Mouse (Mus musculus) splenic B cell, adult 2 months (primary cell): ENCODE measurements around the gene Zfp414.

Experiments used
- DNase-seq: peaks from one replicate; pipeline ENCODE4 v3.0.0-alpha.2; 2011; ENCODE audit warnings: low read depth, low spot score
- H3K27me3 ChIP-seq: 2 replicates; pipeline ENCODE4 v1.6.1; 2012; ENCODE audit warnings: mild to moderate bottlenecking, low read length, moderate library complexity, mixed read lengths; ENCODE audit not compliant: control insufficient read depth, poor library complexity, insufficient read depth, severe bottlenecking
- H3K36me3 ChIP-seq: 2 replicates; pipeline ENCODE4 v1.6.1; 2012; ENCODE audit warnings: mild to moderate bottlenecking, low read length, moderate library complexity, mixed read lengths; ENCODE audit not compliant: control insufficient read depth, poor library complexity, insufficient read depth, severe bottlenecking

Gene Zfp414

DNA sequence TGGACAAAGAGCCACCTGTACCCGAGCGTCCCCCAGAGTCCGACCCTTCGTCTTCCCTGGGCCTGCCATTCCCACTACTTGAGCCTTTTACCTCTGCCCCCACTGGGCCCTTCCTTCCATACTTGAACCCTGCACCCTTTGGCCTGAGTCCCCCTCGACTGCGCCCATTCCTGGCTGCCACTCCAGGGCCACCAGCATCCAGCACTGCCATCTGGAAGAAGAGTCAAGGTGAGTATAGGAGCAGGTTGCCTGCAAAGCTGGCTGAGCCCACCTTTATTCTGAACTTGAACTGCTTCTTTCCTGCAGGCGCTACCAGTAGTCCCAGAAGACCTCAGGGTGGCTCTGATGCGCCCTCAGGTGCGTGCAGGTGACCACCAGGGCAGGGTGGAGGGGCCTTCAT lies 2.3 kb downstream of the Zfp414 start:
- peaks cover 4% of the 10 kb centered on the region; the same call in 1 of the 2 replicates for H3K36me3 ChIP-seq
- H3K27me3 ChIP-seq = no peaks in the 10 kb centered on the region
- no peak for DNase-seq

DNA sequence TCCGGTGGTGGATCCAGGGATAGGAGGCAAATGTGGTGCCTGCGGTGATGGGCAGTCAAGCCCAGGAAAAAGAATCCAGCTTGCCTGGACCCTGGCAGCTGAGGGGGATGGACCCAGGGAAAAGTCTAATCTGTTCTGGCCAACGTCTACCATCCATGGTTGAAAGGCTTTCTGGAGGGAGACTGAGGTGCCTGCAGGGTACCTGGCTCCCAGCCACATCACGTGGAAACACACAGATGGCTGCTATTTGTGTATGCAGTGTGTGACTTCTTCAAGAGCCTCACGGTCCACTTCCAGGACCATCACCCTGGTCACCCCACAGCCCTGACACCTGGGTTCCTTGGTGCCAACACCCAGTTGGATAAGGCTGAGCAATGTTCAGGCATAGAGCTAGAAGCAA lies 2.9 kb downstream of the Zfp414 start:
- Histone ChIP-seq H3K36me3 (peaks cover 4% of the 10 kb centered on the region; the same call in 1 of the 2 replicates), H3K27me3 (no peaks in the 10 kb centered on the region)
- no peak for DNase-seq

DNA sequence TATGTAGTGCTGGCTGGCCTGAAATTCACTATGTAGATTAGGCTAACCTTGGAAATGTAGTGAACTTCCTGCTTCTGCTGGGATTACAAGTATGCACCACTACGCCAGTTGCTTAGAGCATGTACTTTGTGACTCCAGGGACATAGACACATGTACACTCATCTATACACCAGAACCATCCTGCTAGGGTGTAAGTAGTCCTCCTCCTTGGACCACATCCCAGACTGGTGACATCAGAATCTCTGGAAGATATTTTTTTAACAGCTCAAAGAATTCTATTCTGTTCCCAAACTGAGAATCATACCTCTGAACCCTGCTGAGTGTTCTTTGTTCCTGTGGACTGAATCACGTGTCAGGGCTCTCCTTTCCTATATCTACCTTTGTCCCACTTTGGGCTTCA lies 8.1 kb downstream of the Zfp414 start:
- Histone ChIP-seq H3K27me3 (no peaks in the 10 kb centered on the region), H3K36me3 (no peaks in the 10 kb centered on the region)
- DNase-seq = no peak

DNA sequence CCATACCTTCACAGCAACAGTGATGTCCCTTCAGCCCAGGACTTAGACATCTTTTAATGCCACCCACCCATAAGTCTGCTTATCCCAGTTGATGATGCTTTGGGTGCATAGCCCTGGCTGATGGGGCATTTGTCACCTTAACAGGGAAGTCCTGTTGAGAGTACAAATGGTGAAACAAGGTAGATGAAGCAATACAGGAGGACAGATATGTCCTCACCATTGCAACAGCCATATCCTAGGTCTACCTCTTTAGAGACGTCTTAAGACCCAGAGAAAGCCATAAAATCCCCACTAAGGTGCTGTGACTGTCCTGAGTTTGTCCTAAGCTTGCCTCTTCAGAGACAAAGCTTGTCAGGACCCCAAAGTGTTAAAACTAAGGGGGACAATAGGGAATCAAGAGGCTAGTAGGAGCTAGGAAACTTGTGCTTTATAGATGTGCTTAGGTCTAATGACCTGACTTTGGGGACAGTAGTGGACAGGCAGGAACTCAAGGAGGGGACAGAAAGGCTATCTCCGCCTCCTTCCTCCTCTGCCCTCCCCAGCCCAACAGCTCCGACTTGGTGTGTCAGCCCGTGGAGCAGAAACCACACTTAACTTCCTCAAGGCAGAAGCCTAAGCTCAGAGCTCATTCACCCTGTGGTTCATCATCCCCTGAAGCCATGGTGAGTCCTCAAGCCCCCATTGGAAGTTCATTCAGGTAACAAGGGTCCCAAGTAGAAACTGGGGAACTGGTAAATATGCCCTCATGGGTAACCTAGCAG lies 8.8 kb downstream of the Zfp414 start, which contains the start of gene Pram1:
Gene Pram1 (plus strand): TSS at position 541 of the 761 bp plus-strand sequence.
- Histone ChIP-seq H3K36me3 (no peaks in the 10 kb centered on the region), H3K27me3 (no peaks in the 10 kb centered on the region)
- no peak for DNase-seq

GRCm38 (mm10) chr17:33639743-33640142 lies 10.9 kb downstream of the Zfp414 start:
- no peaks in the 10 kb centered on the region for H3K27me3 ChIP-seq
- H3K36me3 ChIP-seq = no peaks in the 10 kb centered on the region
- no peak for DNase-seq

DNA sequence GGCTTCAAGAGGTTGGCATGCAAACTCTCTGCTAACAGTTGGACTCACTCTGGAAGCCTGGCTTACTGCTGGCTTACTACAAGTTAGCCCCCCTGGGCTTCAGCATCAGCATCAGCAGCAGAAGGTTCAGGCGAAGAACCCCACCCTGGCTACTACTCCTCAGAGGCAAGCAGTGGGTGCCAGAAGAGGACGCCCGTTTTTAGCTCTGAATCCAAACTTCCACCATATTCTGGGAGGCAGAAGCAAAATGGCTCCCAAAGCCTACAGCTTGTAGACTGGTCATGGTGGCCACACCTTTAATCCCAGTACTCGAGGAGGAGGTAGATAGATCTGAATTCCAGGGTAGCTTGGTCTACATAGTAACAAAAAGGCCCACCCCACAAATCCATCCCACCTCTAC lies 15.2 kb downstream of the Zfp414 start:
- no peaks in the 10 kb centered on the region for H3K27me3 ChIP-seq
- H3K36me3 ChIP-seq = peaks cover 8% of the 10 kb centered on the region
- DNase-seq = no peak

DNA sequence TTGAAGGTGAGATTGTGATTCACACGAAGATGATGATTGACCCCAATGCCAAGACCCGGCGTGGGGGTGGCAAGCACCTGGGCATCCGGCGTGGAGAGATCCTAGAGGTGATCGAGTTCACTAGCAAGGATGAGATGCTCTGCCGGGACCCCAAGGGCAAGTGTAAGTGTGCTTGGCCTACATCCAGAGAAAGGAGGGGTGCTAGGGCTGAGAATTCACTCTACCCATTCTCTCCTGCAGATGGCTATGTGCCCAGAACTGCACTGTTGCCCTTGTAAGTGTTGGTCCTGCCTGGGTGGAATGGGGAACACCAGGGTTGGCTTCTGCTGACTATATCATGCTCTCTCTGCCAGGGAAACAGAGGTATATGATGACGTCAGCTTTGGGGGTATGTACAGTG lies 16.2 kb downstream of the Zfp414 start:
- H3K36me3 ChIP-seq = peaks cover 8% of the 10 kb centered on the region
- H3K27me3 ChIP-seq = no peaks in the 10 kb centered on the region
- DNase-seq = no peak

DNA sequence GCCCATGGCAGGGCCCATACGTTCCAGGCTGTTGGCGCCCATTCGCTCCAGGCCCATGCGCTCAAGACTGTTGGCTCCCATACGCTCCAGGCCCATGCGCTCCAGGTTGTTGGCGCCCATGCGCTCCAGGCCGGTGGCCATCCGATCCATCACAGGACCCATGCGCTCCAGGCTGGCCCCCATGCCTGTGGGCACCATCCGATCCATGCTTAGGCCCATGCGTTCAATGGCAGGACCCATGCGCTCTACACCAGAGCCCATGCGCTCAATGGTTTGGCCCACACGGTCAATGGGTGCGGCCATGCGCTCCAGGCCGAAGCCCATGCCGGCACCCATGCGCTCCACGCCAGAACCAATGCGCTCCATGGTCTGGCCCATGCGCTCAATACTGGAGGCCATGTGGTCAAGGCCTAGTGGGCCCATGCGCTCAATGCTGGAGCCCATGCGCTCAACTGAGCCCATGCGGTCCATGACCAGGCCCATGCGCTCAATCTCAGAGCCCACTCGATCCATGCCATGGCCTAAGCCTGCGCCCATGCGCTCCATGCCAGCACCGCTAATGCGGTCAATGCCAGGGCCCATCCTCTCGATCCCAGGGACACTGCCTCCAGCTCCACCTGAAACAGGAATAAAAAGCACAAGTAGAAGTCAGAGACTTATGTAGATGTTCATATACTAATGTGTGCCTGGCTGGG lies 21.0 kb downstream of the Zfp414 start:
- no peaks in the 10 kb centered on the region for H3K27me3 ChIP-seq
- no peak for DNase-seq
- H3K36me3 ChIP-seq = peaks cover 25% of the 10 kb centered on the region

DNA sequence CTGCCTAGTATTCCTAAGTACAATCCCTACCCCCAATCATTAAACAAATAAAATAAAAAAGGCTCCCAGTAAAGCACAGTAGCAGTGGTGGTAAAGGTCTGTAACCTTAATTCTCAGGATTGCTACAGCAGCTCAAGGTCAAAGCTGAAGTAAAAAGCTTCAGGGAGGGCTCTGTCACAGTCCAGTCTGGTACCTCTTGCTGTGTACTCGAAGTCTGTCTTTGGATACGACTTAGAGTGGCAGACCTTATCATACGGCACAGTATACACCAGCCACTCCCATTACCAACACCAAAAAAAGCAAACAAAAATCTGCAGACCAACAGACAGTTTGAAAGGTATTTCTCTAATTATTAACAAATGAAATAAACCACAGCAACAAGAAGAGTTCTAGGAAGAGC lies 37.9 kb downstream of the Zfp414 start:
- Histone ChIP-seq H3K27me3 (no peaks in the 10 kb centered on the region), H3K36me3 (peaks cover 19% of the 10 kb centered on the region)
- no peak for DNase-seq

DNA sequence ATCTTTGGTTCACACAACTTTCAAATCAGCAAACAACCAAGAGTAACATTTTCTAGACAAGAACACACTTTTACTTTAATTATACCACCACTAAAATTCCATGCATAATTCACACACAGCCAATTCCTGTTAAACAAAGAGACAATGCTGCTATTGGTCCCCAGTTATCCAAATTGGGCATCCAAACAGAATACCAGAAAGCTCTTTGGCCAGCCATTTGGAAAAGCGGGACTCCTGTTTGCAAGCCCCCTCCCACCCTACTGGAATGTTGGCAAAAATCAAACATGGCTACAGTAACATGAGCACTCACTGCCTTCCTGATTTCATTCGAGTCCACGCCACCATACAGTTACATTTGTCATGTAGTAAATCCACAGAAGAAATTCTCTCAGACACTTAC lies 40.8 kb downstream of the Zfp414 start:
- no peak for DNase-seq
- H3K36me3 ChIP-seq = peaks cover 11% of the 10 kb centered on the region
- no peaks in the 10 kb centered on the region for H3K27me3 ChIP-seq

GRCm38 (mm10) chr17:33673837-33674236 lies 44.9 kb downstream of the Zfp414 start:
- DNase-seq = no peak
- no peaks in the 10 kb centered on the region for H3K27me3 ChIP-seq
- peaks cover 2% of the 10 kb centered on the region for H3K36me3 ChIP-seq

DNA sequence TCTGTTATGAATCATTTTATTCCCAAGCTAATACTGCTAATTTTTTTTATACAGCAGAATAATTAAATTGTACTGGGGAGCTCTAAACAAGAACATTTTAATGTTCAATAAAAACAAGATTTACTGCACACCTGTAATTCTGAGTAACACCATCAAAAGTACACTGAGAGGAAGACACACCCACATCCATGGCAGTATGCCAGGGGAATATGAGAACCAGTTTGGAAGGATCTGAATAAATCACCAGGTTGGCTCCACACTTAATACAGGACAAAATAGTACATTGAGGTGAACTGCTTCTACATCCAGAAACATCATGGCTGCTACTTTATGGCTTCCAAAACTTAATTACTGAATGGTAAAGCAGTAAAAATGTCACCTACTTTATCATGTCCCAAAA lies 46.6 kb downstream of the Zfp414 start:
- H3K27me3 ChIP-seq = no peaks in the 10 kb centered on the region
- H3K36me3 ChIP-seq = peaks cover 2% of the 10 kb centered on the region
- no peak for DNase-seq

GRCm38 (mm10) chr17:33676086-33676485 lies 47.2 kb downstream of the Zfp414 start:
- Histone ChIP-seq H3K36me3 (peaks cover 1% of the 10 kb centered on the region), H3K27me3 (no peaks in the 10 kb centered on the region)
- DNase-seq = no peak

GRCm38 (mm10) chr17:33678771-33679170 lies 49.9 kb downstream of the Zfp414 start:
- DNase-seq = peak; percentile 32
- H3K27me3 ChIP-seq = no peaks in the 10 kb centered on the region
- no peaks in the 10 kb centered on the region; the same call in 1 of the 2 replicates for H3K36me3 ChIP-seq
